Mouse (Mus musculus) gastrocnemius, postnatal 10 days (tissue): ENCODE measurements at regions not wholly inside any gene's neighbourhood (a gene's known extent, or its start where the extent isn't known, plus 50 kb on each side); places are given as distances from the start of the nearest gene placed in this dataset.
"Not testable (repeated sequence)": the region's sequence is repeated elsewhere in the genome, so short reads cannot be mapped to it uniquely, and the experiment has no call there.

Experiments
- DNase-seq: peaks from one replicate; pipeline ENCODE4 v3.0.0; 2021; ENCODE audit warnings: mixed read lengths

GRCm38 (mm10) chr3:21888710-21889109, 187.7 kb upstream of the Tbl1xr1 start:
- DNase-seq: no peak

- no peak for DNase-seq
These were observed 184.5 kb upstream of the Tbl1xr1 start for GRCm38 (mm10) chr3:21891819-21892480.

GRCm38 (mm10) chr3:21892864-21893404, 183.5 kb upstream of the Tbl1xr1 start:
- DNase-seq: no peak

- no peak for DNase-seq
These were observed 180.9 kb upstream of the Tbl1xr1 start for GRCm38 (mm10) chr3:21895551-21895950.

- no peak for DNase-seq
These were observed 178.2 kb upstream of the Tbl1xr1 start for GRCm38 (mm10) chr3:21898241-21898640.

GRCm38 (mm10) chr3:21905384-21906073, 170.9 kb upstream of the Tbl1xr1 start:
- DNase-seq: no peak

- no peak for DNase-seq
These were observed 167.6 kb upstream of the Tbl1xr1 start for GRCm38 (mm10) chr3:21908828-21909227.

- DNase-seq: no peak
These were observed 166.4 kb upstream of the Tbl1xr1 start for GRCm38 (mm10) chr3:21910080-21910479.

- DNase-seq: no peak
These were observed 165.4 kb upstream of the Tbl1xr1 start for GRCm38 (mm10) chr3:21911071-21911470.

- no peak for DNase-seq
These were observed 159.1 kb upstream of the Tbl1xr1 start for GRCm38 (mm10) chr3:21917228-21917910.

- no peak for DNase-seq
These were observed 158.0 kb upstream of the Tbl1xr1 start for GRCm38 (mm10) chr3:21918431-21918830.

GRCm38 (mm10) chr3:21919931-21920330, 156.5 kb upstream of the Tbl1xr1 start:
- no peak for DNase-seq

GRCm38 (mm10) chr3:21931951-21932350, 144.5 kb upstream of the Tbl1xr1 start:
- DNase-seq: no peak

- not testable (repeated sequence) for DNase-seq
These were observed 143.8 kb upstream of the Tbl1xr1 start for GRCm38 (mm10) chr3:21932696-21933095.

GRCm38 (mm10) chr3:21934731-21935271, 141.7 kb upstream of the Tbl1xr1 start:
- DNase-seq: no peak

- peak; percentile 98 for DNase-seq
These were observed 140.7 kb upstream of the Tbl1xr1 start for GRCm38 (mm10) chr3:21935571-21936261.

GRCm38 (mm10) chr3:21936262-21936603, 140.2 kb upstream of the Tbl1xr1 start:
- no peak for DNase-seq

- no peak for DNase-seq
These were observed 139.8 kb upstream of the Tbl1xr1 start for GRCm38 (mm10) chr3:21936616-21937015.

- no peak for DNase-seq
These were observed 139.0 kb upstream of the Tbl1xr1 start for GRCm38 (mm10) chr3:21937281-21938035.

GRCm38 (mm10) chr3:21938071-21938848, 138.2 kb upstream of the Tbl1xr1 start:
- DNase-seq: peak; percentile 8

- no peak for DNase-seq
These were observed 136.7 kb upstream of the Tbl1xr1 start for GRCm38 (mm10) chr3:21939738-21940137.
